Mouse (Mus musculus) right cerebral cortex, postnatal 25 days (tissue): ENCODE data around the gene Tbx4.

Experiments
- DNase-seq: peaks from one replicate; pipeline ENCODE4 v3.0.0; 2022

Gene Tbx4

DNA sequence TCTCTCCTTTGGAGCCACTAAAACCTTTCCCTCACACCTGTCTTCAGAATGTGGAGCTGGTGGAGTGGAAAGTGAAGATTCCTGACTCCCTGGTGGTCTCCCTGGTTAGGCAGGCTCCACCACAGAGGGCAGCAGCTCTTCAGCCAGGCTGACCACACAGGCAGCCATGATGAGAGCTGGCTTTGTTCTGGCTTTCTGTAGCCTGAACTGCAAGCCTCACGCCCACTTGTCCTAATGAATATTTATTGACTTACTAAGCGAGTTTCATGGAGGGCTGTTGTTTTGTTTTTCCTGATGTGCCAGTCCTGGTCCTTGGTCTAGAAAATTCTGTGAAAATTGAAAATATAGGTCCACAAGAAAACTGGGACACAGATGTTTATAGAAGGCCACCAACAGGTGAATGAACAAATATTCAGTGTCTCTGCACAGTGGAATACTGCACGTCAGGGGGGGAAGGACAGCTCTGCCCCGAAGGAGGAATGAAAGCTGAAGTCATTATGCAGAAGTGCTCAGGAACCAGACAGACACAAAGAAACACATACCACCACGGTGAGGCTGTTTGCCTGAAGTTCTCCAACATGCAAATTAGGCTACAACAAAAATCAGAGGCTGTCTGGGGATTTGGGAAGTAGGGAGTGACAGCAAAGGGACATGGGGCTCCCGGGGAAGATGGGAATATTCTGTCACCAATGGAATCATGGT is 28.1 kb upstream of the Tbx4 start:
- DNase-seq: no peak

DNA sequence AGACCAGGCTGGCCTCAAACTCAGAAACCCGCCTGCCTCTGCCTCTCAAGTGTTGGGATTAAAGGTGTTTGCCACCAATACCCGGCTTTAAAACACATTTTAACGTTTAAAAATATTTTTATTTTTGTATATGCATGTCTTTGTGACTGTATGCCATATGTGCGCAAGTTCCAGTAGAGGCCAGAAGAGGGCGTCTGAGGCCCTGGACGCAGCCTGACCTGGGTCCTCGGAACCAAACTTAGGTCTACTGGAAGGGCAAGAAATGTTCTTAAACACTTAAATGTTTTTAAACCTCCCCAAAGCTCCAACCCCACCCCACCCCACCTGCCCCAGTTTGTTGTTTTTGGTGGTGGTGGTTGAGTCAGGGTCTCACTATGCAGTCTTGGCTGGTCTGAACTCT is 21.9 kb upstream of the Tbx4 start:
- DNase-seq: no peak

DNA sequence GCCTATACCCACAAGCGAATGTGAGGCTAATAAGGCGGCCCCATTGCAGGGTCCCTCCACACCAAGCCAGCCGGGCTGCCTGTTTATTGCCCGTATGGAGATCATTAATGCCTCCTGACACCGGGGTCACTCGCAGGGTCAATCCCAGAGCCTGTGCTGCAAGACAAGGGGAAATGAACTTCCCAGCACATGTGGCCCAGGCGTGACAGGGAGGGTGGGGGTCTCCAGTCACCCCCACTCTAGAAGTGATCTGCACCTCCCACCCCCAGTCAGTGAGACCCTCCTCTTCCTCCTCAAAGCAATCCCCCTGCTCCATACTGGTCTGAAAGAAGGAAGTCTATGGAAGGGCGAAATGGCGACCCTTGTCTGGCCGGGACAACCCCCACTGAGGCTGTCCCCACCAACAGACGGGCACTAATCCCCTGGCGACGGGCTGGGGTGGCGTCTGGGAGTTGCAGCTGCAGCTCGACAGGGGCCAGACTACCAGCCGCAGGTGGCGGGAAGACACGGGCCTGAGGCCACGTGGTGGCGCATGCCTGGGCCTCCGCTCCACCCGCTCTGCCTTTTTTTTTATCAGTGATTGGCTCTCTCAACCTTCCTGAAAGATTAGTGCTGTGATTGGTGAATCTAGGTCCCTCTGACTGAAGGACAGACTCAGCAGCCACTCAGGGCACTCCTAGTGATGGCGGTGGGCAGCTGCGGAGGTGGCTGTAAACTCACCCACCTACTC is 10.0 kb upstream of the Tbx4 start:
- no peak for DNase-seq

DNA sequence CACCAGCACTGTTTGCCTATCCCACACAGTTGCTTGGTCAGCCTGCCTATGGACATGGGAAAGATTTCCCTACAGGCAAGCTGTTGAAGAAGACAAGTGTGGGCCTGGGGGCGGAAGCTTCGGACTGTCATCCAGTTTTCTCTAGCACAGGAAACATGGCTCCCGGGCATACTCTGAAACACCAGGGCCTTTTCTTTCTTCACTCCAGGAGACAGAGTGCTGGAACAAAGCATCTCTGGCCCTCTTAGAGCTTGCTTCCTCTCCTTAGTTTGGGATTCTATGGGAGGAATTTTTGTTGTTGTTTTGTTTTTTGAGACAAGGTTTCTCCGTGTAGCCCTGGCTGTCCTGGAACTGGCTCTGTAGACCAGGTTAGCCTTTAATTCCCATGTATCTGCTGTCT is 1.7 kb upstream of the Tbx4 start:
- no peak for DNase-seq

DNA sequence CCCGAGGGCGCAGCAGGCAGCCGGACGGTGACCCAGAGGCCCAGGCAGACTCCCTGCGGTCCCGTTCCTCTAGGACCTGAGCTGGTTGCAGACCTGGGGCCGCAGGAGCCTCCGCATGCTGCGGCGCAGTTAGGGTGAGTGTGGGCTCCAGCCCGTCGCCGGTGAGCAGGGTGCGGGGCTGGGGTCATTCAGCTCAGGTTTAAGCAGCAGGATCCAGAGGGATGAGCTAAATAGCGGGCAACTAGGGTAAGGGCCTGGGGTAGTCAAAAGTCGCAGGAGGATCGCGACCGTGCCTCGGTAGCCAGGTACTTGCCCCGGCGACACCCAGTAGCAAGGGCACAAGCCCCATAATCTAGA is 185 bp downstream of the Tbx4 start:
- DNase-seq: no peak

DNA sequence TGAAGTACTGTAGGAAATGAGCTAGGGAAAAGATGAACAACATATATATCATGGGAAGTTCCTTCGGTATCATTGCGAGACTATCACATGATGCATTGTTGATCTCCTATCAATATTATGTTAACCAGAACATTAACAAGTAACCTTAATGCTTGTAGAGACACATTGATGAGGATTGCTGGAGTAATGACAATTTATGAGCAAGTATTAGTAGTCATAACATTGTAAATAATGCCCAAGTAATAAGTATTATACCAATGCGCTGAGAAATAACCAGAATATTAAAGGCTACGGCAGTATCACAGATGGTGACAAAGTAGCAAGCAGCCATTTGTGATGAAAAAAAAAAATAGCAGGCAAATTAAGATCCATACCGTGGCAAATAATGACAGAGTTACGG is 1.1 kb downstream of the Tbx4 start:
- DNase-seq: no peak

DNA sequence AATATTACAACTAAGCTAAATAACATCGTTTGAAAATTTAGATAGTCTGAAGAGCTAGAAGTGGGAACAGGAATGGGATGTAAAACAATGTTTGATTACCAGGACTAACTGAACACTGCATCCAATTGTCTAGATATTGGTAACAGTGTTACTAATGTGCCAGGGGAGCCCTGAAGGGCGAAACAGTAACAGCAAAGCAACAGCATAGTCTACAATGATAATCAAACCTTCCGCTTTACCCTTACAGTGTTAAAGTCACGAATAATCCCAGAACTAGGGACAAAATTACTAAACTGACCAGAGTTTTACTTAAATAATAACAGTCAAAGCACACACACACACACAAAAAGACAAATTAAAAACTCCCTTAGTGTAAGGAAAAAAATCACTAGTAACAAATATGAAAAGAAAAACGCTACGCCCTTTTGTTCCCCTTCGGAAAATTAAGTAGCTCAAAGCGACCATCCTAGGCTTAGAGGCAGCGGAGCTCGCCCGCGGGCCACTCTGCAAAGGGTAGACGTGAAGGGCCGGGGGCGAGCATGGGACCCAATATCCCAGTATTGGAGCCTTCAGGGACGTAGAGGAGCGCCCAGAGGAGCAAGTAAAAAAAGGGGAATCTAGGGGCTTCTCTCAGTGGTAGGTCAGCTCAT is 1.7 kb downstream of the Tbx4 start:
- DNase-seq: no peak

DNA sequence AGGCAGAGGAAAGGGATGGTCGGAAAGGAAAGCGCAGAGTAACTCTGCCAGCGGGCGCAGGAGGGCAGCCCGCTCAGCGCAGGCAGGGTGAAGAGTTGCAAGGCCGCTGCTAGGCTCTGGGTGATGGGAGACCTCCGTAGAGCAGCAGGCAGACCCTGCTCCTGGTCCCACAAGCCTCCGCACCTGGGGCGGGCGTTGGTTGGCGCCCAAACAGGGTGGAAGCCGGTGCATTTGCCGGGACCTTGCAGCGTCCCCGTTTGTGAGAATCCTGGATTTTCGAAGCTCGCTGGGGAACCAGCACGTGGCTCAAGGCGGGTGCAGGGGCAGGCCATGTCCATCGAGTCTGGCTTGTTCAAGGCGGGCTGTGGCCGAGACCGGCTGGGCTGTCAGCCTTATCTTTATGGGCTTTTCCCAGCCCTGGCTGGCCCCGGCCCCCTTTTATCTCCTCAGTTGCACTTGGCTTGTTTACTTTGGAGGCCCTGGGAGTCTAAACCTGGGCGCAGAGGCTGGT is 2.3 kb downstream of the Tbx4 start:
- DNase-seq: no peak

DNA sequence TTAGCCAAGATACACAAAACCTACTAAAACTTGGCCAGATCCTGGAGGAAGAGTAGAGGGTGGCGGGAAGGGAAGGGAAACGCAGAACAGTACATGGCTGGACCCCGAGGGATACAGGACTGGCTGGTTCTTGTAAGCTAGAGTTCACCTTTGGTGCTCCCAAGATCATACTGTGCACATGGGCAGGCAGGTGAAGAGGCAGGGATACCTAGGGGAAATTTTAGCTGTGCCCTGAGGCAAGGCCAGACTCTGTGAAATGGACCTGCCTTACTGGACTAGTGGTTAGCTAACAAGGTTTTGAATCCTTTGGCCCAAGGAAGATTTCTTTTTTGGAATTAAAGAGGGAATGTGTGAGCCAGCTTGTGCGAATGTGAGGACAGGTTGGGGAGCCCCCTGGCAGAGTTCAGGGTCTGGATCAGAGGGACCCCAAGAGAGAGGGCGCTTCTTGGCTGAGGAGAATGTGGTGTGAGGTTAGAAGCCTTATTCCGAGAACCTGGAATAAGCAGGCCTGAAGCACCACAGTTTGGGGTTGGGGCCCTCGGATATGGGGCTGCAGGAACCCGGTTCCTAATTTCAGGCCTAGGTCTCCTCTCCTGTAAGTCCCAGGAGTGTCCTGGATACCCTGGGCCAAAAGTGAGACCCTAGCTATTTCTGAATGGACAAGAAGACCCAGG is 3.0 kb downstream of the Tbx4 start:
- no peak for DNase-seq

DNA sequence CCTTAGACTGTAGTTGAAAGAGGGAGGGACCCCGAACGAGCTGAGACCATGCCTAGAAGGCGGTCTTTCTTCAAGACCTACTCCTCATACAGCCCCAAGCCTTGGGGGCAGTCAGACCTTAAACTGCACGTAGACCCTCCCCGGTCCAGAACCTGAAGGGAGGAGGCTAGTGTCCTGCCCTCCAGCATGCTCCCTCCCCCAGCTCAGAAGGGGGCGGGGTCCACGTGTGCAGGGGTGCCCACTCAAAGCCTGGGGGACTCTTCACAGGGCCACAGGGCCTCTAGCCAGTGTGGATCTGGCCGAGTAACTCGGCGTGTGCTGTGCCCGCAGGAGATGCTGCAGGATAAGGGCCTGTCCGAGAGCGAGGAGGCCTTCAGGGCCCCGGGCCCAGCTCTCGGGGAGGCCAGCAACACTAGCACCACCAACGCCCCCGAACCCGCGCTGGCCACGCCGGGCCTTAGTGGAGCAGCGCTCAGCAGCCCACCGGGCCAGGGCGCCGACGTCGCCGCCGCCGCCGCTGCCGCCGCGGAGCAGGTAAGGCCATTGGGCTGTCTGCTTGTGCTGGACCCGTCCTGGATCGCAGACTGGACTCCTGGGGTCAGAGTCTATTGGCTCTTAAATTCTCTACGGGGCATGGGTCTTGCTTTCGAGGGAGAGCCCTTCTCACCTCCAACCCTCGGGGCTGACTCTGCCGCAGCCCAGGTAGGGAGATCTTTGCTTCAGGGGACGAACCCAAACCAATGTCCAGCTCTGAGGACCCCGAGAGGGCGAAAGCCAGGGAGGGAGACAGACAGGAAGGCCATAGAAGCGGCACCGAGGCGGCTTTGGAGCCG is 3.7 kb downstream of the Tbx4 start:
- DNase-seq: no peak

DNA sequence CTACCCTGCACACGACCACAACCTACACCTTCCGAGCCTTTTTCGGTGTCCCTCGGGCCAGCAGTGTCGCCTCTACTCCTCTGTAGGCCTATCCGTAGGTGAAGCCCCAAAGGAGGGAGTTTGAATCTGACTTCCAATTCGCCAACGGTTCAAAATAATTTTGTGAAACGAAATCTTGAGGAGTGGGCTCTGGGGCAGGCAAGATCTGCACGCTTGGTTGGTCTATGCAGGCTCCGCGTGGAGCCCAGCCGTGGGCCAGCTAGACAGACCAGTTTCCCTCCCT is 4.3 kb downstream of the Tbx4 start:
- no peak for DNase-seq

DNA sequence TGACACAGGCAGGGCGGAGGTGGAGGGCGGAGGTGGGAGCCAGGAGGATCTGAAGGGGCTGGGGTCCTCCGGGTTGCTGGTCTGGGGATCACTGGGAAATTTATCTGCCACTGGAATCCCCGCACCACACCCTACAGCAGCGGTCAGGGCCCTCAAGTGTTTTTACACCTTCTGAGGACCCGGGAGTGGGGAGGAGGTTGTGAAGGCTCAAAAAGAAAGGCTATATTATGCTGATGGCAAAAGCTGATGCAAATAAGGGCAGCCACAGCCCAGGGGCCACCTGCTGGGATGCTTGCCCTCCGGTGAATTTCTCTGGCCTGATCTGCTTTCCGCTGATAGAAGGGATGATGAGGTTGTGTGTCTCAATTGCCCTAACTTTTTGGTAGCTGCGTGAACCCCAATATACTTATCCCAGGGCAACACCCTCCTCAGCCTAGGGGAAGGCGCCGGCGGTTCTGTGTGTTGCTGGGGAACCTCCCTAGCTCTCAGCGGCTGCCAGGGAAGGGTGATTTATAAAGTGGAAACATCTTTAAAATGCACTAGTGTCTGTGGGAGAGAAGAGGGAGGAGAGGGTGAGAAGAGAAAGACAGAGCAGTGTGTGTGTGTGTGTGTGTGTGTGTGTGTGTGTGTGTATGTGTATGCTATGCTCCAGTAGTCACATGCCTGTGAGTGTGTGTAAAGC is 4.9 kb downstream of the Tbx4 start:
- DNase-seq: no peak

DNA sequence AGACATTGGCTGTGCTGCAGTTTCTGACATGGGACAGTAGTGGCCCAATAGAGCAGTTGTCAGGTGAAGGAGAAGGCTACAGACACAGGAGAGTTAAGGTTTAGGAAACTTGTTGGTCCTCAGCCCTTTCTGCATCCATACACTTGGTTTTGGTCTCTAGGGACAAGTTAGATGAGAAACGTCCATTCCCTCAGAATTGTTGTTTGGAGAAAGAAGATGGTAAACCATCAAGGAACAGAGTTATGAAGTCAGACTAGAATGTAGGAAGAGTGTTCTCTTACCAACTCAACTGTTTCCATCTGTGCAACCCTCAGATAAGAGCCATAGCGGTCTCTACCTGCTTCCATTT is 5.4 kb downstream of the Tbx4 start:
- DNase-seq: no peak

DNA sequence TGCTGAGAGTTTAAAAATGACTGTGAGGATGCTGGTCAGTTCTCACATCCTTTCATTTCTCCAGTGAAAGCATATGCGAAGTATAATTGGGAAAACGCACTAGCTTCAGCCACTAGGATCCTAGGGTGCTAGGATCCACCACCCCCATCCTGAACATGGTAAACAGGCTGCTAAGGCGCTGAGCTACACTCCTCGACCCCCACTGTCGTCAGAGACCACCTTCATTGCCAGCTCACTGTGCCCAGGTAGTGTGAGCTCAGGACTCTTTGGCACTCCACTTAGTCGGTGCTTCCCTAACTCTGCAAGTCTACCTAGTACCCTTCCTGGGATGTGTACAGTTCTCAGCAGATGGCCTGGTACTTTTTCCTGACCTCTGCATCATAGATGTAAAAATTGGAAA is 6.5 kb downstream of the Tbx4 start:
- DNase-seq: no peak

DNA sequence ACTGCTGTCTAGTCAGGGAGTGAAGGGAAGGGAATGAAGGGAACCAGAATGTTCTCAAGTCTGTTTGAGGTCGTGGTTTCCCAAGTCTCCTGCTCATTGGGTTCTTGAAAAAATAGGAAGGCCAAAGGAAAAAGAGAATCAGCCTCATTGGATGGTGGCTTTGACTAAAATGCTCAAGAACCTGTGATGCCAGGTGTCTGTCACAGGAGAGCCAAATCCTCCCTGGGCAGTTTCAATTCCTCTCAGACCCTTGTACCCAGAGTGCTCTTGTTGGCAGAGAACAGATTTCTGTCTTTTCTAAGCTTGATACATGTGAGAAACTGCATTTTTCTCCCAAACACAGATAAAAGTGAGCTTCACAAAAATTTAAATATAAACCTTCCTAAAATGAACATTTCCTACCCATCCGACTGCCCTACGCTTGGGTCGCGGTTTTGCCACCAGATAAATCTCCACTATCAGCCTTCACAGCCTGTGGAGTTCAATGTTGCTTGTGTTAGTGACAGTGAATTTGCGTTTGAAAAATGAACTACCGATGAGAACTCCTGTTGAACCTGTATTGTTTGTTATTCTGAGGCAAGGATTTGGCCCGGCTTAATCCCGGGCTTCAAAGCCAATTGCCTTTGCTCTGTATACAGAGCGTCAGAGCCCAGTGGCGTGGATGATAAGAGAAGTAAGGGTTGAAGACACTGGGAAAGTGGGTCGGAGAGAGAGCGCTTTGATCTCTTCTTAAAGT is 7.3 kb downstream of the Tbx4 start:
- no peak for DNase-seq

DNA sequence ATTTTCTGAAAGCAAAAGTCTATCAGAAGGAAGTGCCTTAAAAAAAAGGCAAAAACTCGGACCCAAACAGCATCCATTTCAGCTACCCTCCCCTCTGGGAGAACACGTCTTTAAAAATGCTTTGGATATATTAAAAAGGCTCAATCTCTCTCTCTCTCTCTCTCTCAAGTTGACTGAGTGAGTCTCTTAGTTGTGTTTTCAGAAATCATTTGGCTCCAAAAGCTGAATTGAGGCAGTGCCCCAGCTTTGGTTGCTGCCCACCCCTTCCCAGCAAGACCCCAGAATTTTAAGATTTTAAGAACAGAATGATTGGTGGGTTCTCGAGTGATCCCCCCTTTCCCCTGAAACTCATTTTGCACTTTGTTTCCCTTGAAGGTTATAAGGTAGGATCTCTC is 7.9 kb downstream of the Tbx4 start:
- no peak for DNase-seq

DNA sequence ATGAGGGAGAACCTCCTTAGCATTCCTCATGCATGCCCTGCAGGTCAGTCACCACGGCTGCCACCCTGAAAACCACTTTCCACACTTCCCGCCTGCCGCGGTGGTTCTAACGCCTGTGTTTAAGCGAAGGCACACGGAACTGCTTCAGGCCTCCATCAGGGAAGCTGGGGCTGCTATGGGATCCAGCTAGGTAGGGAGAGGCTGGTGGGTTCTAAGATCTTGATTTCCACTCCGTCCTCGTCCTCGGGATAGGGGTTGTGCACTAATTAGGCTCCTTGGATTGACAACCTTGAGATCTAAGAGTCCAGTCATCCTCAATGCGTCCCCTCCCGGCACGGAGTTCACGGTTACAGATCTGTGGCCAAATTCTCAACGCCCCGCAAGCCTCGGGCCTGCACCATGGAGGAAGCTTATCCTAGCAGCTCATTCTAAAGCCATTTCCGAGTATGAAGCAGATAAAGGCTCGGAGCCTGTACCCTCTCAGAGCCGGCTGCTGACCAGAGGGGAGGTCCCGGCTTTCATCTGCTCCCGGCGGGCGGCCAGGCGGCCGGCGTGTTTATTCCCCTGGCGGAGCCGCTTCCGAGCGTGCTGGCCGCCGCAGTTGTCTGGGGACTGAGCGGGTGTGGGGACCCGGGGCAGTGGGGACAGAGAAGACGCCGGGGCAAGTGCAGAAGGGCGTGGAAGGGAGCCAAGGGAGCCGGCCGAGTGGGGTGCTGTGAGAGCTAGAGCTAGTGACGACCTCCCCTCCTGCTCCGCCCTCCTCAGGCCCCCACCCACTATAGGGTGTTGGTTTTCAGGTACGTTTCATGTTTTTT is 8.7 kb downstream of the Tbx4 start:
- no peak for DNase-seq

DNA sequence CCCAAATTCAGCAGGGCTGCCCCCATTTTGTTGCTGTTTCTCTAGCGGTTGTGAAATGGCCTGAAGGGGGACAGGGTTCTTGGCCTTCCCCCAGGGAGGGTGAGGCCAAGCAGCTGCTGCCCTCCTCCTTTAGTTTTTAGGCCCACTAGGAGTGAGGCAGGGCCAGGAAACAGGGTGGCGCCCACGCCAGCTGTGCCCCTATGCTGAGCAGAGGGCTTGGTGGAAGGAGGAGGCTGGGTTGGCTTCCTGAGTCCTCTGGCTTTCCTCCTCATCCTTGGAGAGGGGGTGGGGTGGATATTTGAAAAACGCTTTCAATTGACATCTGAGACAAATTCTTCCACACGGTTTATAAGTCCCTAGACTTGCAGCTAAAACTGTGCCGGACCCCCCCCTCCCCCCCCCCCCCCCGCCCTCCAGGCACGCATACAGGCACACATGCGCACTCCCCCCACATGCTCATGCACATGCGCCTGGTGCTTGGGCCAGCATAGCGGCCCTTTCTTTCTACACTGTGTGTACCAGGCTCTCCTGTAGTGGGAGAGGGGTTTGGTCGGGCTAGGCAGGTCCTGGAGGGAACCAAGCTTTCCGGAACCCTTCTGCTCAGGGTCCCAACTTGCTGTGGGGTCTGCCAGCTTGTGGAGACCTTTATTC is 10.2 kb downstream of the Tbx4 start:
- no peak for DNase-seq

DNA sequence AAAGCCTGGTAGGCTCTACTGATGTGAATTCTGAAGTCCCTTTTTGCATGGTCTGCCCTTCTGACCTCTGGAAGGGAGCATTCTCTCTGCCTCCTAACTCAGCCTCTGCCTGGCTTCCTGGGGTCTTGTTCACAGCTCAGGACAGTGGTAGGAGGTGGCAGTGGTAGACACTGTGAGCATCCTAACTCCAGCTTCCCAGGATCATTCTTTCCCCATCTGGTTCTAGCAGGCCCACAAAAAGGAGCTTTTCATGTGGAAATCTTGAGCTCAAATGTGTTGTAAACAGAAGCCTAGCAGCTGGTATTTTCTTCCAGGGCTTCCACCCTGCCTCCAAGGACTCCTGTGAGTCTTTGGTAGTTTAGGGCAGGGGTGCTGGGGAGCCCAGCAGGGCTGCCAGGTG is 14.1 kb downstream of the Tbx4 start:
- DNase-seq: no peak

DNA sequence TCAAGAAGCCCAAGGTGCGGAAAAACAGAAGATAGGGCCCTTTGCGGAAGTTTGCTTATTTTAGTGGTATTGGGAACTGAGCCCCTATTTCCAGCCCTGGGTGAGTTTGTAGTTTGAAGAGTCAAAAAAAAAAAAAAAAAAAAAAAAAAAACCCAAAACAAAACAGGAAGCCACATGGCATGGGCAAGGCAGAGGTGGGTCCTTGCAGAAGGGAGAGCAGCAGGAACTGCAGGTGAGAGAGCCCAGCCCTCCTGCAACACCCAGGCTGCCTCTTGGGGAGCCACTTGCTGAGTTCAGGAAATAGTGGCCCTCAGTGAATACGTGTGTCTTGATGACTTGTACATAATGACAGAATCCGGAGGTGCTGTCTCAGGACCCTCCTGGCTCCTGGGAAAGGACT is 23.3 kb downstream of the Tbx4 start:
- no peak for DNase-seq
